Mouse (Mus musculus): ENCODE measurements around the gene Gm10228.

- TF ChIP-seq HCFC1 (IDR thresholded peaks at IDR 0.05; ENCODE audit: low read depth, low read length) (no peak), KAT2A (conservative IDR thresholded peaks at IDR 0.05; ENCODE audit: low read depth, low read length) (no peak), NELFE (IDR thresholded peaks at IDR 0.05; ENCODE audit: low read depth, low read length) (no peak), CHD1 (IDR thresholded peaks at IDR 0.05; ENCODE audit: low read depth, low read length) (no peak), POLR2A (IDR thresholded peaks at IDR 0.05; ENCODE audit: control insufficient read depth in 1 of 2, insufficient read depth in 1 of 2, low read depth in 1 of 2, low read length in 2 of 2, poor library complexity in 1 of 2) (no peak), EP300 (IDR thresholded peaks at IDR 0.05; ENCODE audit: low read depth in 1 of 2, low read length in 2 of 2) (no peak), GATA1 (IDR thresholded peaks at IDR 0.05; ENCODE audit: low read depth, low read length) (no peak), CTCF (IDR thresholded peaks at IDR 0.05 in 2 of 3, conservative IDR thresholded peaks at IDR 0.05 in 1 of 3; ENCODE audit: control insufficient read depth in 1 of 3, insufficient read depth in 1 of 3, low read depth in 2 of 3, low read length in 3 of 3, poor library complexity in 1 of 3, severe bottlenecking in 1 of 3) (no peak), USF1 (IDR thresholded peaks at IDR 0.05; ENCODE audit: low read depth, low read length) (no peak), MYC (IDR thresholded peaks at IDR 0.05; ENCODE audit: low read depth, low read length) (no peak), ZC3H11A (IDR thresholded peaks at IDR 0.05; ENCODE audit: low read depth, low read length) (no peak), TBP (IDR thresholded peaks at IDR 0.05; ENCODE audit: low read depth, low read length) (no peak), GABPA (IDR thresholded peaks at IDR 0.05; ENCODE audit: low read depth, low read length) (no peak), RAD21 (IDR thresholded peaks at IDR 0.05; ENCODE audit: low read depth, low read length) (no peak)
Measured at GRCm38 (mm10) chr16:89010659-89011058, 30.6 kb downstream of the Gm10228 start, which contains the start of gene Krtap22-2.

All from MEL (cell line).